In genomic region chr2:27164796-27165590, GRCm38 (mm10) we compare ENCODE assay signal across 14 mouse cellular contexts. TPM values are rescaled to one million over a fixed set of nuclear protein-coding genes. Genes with fewer than 3 reads are reported as not detected.
A peak's percentile ranks its signal among the peaks of the same experiment; 100 is the strongest.
DNase-seq lines count a peak whose midpoint lies in the region; ATAC-seq and TF ChIP-seq lines count a peak whose summit lies in the region.
"Had no signal": no experiment of that assay in that cellular context is flagged by ENCODE, and none has a peak within 500 bp of the region (broad histone marks: within the 10 kb centered on the region; RNA-seq: fewer than 3 reads in every experiment).

Dbh (plus strand) TSS chr2:27165233.

- H3K4me1 ChIP-seq in heart, embryonic 10.5 days = peaks cover 26% of the 10 kb centered on the region
- no peaks in the 10 kb centered on the region for H3K4me1 ChIP-seq in heart, adult 2 months (ENCODE audit: control insufficient read depth, insufficient read depth, low read length)
- peaks cover 60% of the 10 kb centered on the region for H3K4me1 ChIP-seq in olfactory bulb, adult 2 months (ENCODE audit: control insufficient read depth, insufficient read depth, low read length)
- peaks cover 5% of the 10 kb centered on the region for H3K4me1 ChIP-seq in forebrain, embryonic 16.5 days (replicated peaks; ENCODE audit: control insufficient read depth, insufficient read depth, low read length)
- peaks cover 12% of the 10 kb centered on the region for H3K4me1 ChIP-seq in midbrain, embryonic 13.5 days (replicated peaks)

- no peak within 1 kb of the TSS for H3K4me3 ChIP-seq in heart, embryonic 10.5 days
- H3K4me3 ChIP-seq in heart, adult 2 months = no peak within 1 kb of the TSS
- H3K4me3 ChIP-seq in layer of hippocampus, adult 2 months = no peak within 1 kb of the TSS
- no peak within 1 kb of the TSS for H3K4me3 ChIP-seq in olfactory bulb, adult 2 months (ENCODE audit: insufficient read depth, low read depth, low read length)
- H3K4me3 ChIP-seq in forebrain, embryonic 16.5 days (replicated peaks; ENCODE audit: low read length) = no peak within 1 kb of the TSS
- H3K4me3 ChIP-seq in midbrain, embryonic 13.5 days (replicated peaks) = no peak within 1 kb of the TSS
- H3K4me3 ChIP-seq: midbrain, embryonic 12.5 days; neural tube, embryonic 13.5 days had no signal

- H3K27ac ChIP-seq in heart, embryonic 10.5 days = 0 out of 2 replicates have a peak within 1 kb of the TSS, but pooled peaks have one; percentile 2
- H3K27ac ChIP-seq in heart, adult 2 months = no peak within 1 kb of the TSS
- H3K27ac ChIP-seq in layer of hippocampus, adult 2 months = peak within 1 kb of the TSS; percentile 85
- peak within 1 kb of the TSS; percentile 61 for H3K27ac ChIP-seq in olfactory bulb, adult 2 months (ENCODE audit: insufficient read depth, low read depth, low read length)
- no peak within 1 kb of the TSS for H3K27ac ChIP-seq in forebrain, embryonic 16.5 days (ENCODE audit: low read length)
- H3K27ac ChIP-seq in midbrain, embryonic 13.5 days = no peak within 1 kb of the TSS
- H3K27ac ChIP-seq: midbrain, embryonic 12.5 days; neural tube, embryonic 13.5 days had no signal

- peaks cover 29% of the 10 kb centered on the region; the same call in 1 of the 2 replicates for H3K27me3 ChIP-seq in heart, embryonic 10.5 days (ENCODE audit: insufficient read depth, poor library complexity, severe bottlenecking)
- H3K27me3 ChIP-seq in heart, adult 2 months (ENCODE audit: control insufficient read depth, insufficient read depth, low read length) = no peaks in the 10 kb centered on the region
- no peaks in the 10 kb centered on the region for H3K27me3 ChIP-seq in forebrain, embryonic 16.5 days (replicated peaks; ENCODE audit: control insufficient read depth, insufficient read depth, low read length)
- H3K27me3 ChIP-seq in midbrain, embryonic 13.5 days = no peaks in the 10 kb centered on the region
- H3K27me3 ChIP-seq: midbrain, embryonic 12.5 days; neural tube, embryonic 13.5 days had no signal

- WGBS in heart, embryonic 10.5 days = 79% methylated on average over 12 of the region's 12 CpGs
- WGBS in heart, adult 2 months = 77% methylated on average over 12 of the region's 12 CpGs
- WGBS in olfactory bulb, adult 2 months = 55% methylated on average over 12 of the region's 12 CpGs
- WGBS in forebrain, embryonic 16.5 days = 74% methylated on average over 12 of the region's 12 CpGs
- WGBS in midbrain, embryonic 13.5 days = 84% methylated on average over 12 of the region's 12 CpGs

- no peak for ATAC-seq in forebrain, embryonic 16.5 days
- no peak for ATAC-seq in midbrain, embryonic 13.5 days
- ATAC-seq: lung, postnatal 0 days had no signal

- H3K9ac ChIP-seq in heart, adult 2 months (ENCODE audit: low read depth, low read length) = no peak within 1 kb of the TSS
- no peak within 1 kb of the TSS for H3K9ac ChIP-seq in forebrain, embryonic 16.5 days (replicated peaks; ENCODE audit: low read depth, low read length)
- no peak within 1 kb of the TSS for H3K9ac ChIP-seq in midbrain, embryonic 13.5 days (replicated peaks)
- H3K9ac ChIP-seq: midbrain, embryonic 12.5 days; neural tube, embryonic 13.5 days had no signal

- no peak for TF ChIP-seq POLR2A in heart, adult 2 months (IDR thresholded peaks at IDR 0.05; ENCODE audit: insufficient read depth, low read depth, low read length)
- no peak for TF ChIP-seq POLR2A in olfactory bulb, adult 2 months (IDR thresholded peaks at IDR 0.05; ENCODE audit: insufficient read depth, low read depth, low read length)

- H3K79me2 ChIP-seq in heart, adult 2 months (replicated peaks; ENCODE audit: control insufficient read depth, insufficient read depth, low read length) = no peaks in the 10 kb centered on the region

- H3K4me2 ChIP-seq in forebrain, embryonic 16.5 days (ENCODE audit: low read length) = no peak within 1 kb of the TSS
- no peak within 1 kb of the TSS for H3K4me2 ChIP-seq in midbrain, embryonic 13.5 days (replicated peaks)
- H3K4me2 ChIP-seq: midbrain, embryonic 12.5 days; neural tube, embryonic 13.5 days had no signal

- no peak for TF ChIP-seq CTCF in heart, adult 2 months (IDR thresholded peaks at IDR 0.05)
- TF ChIP-seq CTCF in layer of hippocampus, adult 2 months (conservative IDR thresholded peaks at IDR 0.05) = no peak
- no peak for TF ChIP-seq CTCF in olfactory bulb, adult 2 months (IDR thresholded peaks at IDR 0.05; ENCODE audit: insufficient read depth, low read depth, low read length)

- no peaks in the 10 kb centered on the region for H3K36me3 ChIP-seq in heart, embryonic 10.5 days
- H3K36me3 ChIP-seq in heart, adult 2 months (ENCODE audit: control insufficient read depth, insufficient read depth, low read length) = no peaks in the 10 kb centered on the region
- no peaks in the 10 kb centered on the region for H3K36me3 ChIP-seq in forebrain, embryonic 16.5 days (ENCODE audit: control insufficient read depth, insufficient read depth)
- H3K36me3 ChIP-seq in midbrain, embryonic 13.5 days = no peaks in the 10 kb centered on the region
- H3K36me3 ChIP-seq: G1E; midbrain, embryonic 12.5 days; neural tube, embryonic 13.5 days had no signal

- DNase-seq in heart, embryonic 10.5 days (ENCODE audit: low spot score) = no peak
- DNase-seq in heart, adult 2 months = no peak
- DNase-seq in adrenal gland, adult 8-10 months = peak; percentile 61
- DNase-seq in layer of hippocampus, adult 2 months (ENCODE audit: low spot score in 2 of 2) = peak; percentile 83 to 85
- no peak for DNase-seq in heart, adult 8-10 months (ENCODE audit: low spot score)
- DNase-seq: cerebellum, adult 9-11 months had no signal

- TF ChIP-seq EP300 in heart, adult 2 months (IDR thresholded peaks at IDR 0.05; ENCODE audit: insufficient read depth, low read depth, low read length) = no peak

- no peaks in the 10 kb centered on the region for H3K9me3 ChIP-seq in heart, embryonic 10.5 days
- no peaks in the 10 kb centered on the region for H3K9me3 ChIP-seq in forebrain, embryonic 16.5 days (ENCODE audit: control insufficient read depth, low read length)
- H3K9me3 ChIP-seq in midbrain, embryonic 13.5 days = no peaks in the 10 kb centered on the region
- H3K9me3 ChIP-seq: G1E; midbrain, embryonic 12.5 days; neural tube, embryonic 13.5 days had no signal

- intact Hi-C loops in heart, adult 2 months (cut with DNase I) = no loop called here

RNA-seq across cellular contexts. Expression of gene Dbh, which starts in this region (rescaled TPM):
- 0.21 and 0.69 TPM in 2 replicates for polyA plus RNA-seq in heart, embryonic 10.5 days (2016; fragmentation: Nextera tagmentation; extraction: Ambion mirVana)
- total RNA-seq in heart, adult 2 months (2021) = 1 to 10 TPM; 1.1 to 2.1 TPM
- 7.7 and 9.4 TPM in 2 replicates for polyA plus RNA-seq in heart, adult 2 months (2012; rRNA removed)
- total RNA-seq in adrenal gland, adult 8-10 months (2022) = 100 to 1,000 TPM; 394 to 536 (median 504) TPM
- 1 to 10 TPM in 1 of 2 experiments, under 1 TPM in 1; 0.46 to 1.4 TPM for total RNA-seq in layer of hippocampus, adult 2 months (2021)
- not detected in 2 replicates for polyA plus RNA-seq in olfactory bulb, adult 2 months (2012; ENCODE audit: insufficient read depth, insufficient read length, low replicate concordance, missing spikeins)
- not detected in 2 replicates for polyA plus RNA-seq in forebrain, embryonic 16.5 days (2015; fragmentation: Nextera tagmentation; extraction: Ambion mirVana)
- total RNA-seq in heart, adult 8-10 months (2022) = 1 to 10 TPM; 1.5 to 3.4 (median 1.8) TPM
- polyA plus RNA-seq in midbrain, embryonic 13.5 days (2015; fragmentation: Nextera tagmentation; extraction: Ambion mirVana) = 0.19 and 0.82 TPM in 2 replicates
- total RNA-seq: gastrocnemius, adult 8-10 months had no signal
- polyA plus RNA-seq: G1E had no signal

Comparison
In these comparisons a context has a peak if more than half of its experiments do, and no peak if none do; other contexts are left out.
1. RNA of gene Dbh (total RNA-seq): 394 to 536 TPM in adrenal gland, adult 8-10 months; 1.1 to 2.1 TPM in heart, adult 2 months, 1.5 to 3.4 TPM in heart, adult 8-10 months and 0.46 to 1.4 TPM in layer of hippocampus, adult 2 months; every median in the first group is over 10 times any median in the second.
2. H3K27ac ChIP-seq: peak in heart, embryonic 10.5 days (single experiment), layer of hippocampus, adult 2 months (single experiment) and olfactory bulb, adult 2 months (single experiment); none in heart, adult 2 months (single experiment), forebrain, embryonic 16.5 days (single experiment) and midbrain, embryonic 13.5 days (single experiment).
3. DNase-seq: peak in adrenal gland, adult 8-10 months (single experiment) and layer of hippocampus, adult 2 months (2 of 2); none in heart, embryonic 10.5 days (single experiment), heart, adult 2 months (0 of 2) and heart, adult 8-10 months (single experiment).